Mouse (Mus musculus) small intestine, adult 10 weeks (tissue): ENCODE data around the gene Gm35549. TPM values are rescaled to one million over a fixed set of nuclear protein-coding genes. Genes with fewer than 3 reads are reported as not detected.

Experiments used
- polyA plus RNA-seq: library from polyadenylated mRNA; stranded (reverse); fragments of 350-450 nt; fragmentation: Illumina TruSeq; extraction: RNeasy Lipid Tissue Mini Kit (QIAGEN cat#74804); gene quantifications from one replicate; pipeline ENCODE4 v1.2.3, GENCODE M21; 2014; ENCODE audit warnings: low replicate concordance

The Gm35549 gene
- not detected for polyA plus RNA-seq

DNA sequence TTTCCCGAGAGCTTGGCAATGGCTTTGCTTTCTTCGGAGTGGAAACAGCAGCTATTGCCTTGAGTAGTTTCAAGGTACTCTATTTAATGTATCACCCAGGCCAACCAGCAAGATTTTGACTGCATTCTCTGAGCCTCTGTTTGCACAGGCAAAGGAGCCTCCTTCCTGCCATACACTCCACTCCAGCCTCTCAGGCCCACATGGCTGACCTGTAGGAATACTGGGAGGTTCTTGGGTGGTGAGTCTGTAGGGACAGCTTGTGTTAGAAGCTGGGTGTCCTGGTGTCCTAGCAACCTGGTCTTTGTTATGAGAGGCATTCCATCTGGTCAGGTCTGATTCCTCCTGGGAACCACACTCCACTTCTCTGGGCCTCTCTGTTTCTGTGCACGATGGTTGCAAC, at the start of gene Gm35549:
Gm35549 (minus strand) TSS at position 276 of the 400 bp plus-strand sequence.

DNA sequence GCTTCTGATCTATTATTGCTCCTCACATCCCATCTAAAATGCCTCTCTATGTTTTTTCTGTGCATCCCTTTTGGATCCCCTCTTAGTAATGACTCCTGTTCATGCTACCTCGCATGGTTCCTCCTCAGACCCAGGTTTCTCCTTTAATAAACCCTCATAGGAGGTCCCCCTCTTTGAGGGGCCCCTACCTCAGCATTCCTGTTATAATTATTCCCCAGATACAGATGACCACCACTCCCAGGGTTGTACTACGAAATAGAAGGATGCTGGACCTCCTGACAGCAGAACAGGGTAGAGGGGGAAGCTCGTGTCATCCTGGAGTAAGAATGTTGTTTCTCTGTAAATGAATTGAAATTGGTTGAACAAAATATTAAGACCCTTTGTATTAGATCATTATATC, 41.5 kb upstream of the Gm35549 start, which contains the start of gene Zkscan7:
Zkscan7 (plus strand) TSS at position 301 of the 400 bp plus-strand sequence.

DNA sequence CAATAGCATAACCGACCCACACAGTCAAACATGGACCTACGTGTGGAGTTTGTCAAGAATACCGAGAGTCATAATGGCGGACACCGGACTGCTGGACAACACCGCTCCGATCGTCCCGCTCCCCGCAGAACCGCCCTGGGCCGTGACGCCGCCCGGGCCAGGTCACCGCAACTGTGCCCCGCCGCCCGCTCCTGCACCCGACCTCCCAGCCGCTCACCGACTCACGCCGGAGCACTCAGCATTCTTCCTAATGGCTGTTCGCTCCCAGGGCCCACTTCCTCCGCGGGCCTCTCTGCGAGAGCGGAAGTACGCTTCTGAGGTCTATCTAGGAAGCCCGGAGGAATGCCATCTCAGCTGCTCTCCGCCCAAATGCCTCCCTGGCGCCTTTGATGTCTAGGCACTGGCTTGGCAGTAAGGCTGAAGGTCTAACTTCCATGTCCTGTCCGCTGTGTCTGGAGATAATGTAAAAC, 21.9 kb upstream of the Gm35549 start, which contains the start of gene Zfp445:
Zfp445 (minus strand) TSS at position 310 of the 470 bp plus-strand sequence.

DNA sequence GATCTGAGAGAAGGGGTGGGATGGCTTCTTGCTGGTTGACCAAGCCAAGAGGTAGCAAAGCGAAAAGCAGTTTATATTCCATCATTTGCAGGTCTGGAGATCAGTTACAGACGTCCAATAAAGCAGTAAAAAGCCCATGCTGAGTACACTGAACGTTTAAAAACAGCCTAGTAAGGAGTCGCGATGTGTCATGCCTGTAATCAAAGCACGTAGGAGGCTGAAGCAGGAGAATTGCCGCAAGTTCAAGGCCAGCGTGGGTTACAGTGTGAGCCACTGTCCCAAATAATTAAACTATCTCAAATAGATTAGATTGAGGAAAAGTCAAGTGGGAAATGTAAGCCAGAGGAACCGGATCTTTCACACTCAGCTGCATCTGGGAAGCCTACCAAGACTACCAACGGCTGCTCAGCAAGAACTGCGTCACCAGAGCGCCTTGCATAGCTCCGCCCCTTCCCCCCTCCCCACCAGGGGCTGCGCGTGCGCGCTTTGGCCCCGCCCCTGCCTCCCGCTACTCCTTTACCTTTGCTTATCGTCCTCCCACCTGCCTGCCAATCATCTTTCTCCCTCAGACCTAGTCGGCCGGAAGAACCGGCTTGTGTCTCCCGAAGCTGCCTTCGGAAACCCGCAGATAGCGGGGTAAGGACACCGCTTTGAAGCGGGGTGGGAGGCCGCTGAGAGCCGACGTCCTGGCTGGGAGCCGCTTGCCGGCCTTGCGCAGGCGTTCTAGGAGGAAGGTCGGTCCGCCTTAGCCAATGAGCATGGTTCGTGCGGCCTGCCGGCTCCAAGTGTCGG, 38.6 kb downstream of the Gm35549 start, which contains the start of gene Tcaim:
Tcaim (plus strand) TSS at position 487 of the 792 bp plus-strand sequence.

Other genes with a start within 250 kb of the Gm35549 start
- 0.22 TPM for gene Topaz1, start 96.7 kb downstream of the Gm35549 start, polyA plus RNA-seq
- 11.8 TPM for gene Tcaim, start 38.5 kb downstream of the Gm35549 start, polyA plus RNA-seq
- gene Zfp445, start 22.0 kb upstream of the Gm35549 start, polyA plus RNA-seq: 134 TPM
- gene Zkscan7, start 41.6 kb upstream of the Gm35549 start, polyA plus RNA-seq: 22.1 TPM
- 1.8 TPM for gene Zfp105, start 79.0 kb upstream of the Gm35549 start, polyA plus RNA-seq
- gene 1110059G10Rik, start 107.0 kb upstream of the Gm35549 start, polyA plus RNA-seq: 160 TPM
- 58.2 TPM for gene Kif15, start 107.0 kb upstream of the Gm35549 start, polyA plus RNA-seq
- 7.7 TPM for gene Tmem42, start 177.3 kb upstream of the Gm35549 start, polyA plus RNA-seq
- not detected for gene Tgm4, start 190.7 kb upstream of the Gm35549 start, polyA plus RNA-seq